Mouse (Mus musculus) bone marrow, adult 2 months (tissue): ENCODE data around the gene Zfp683.

Source experiments
- CTCF ChIP-seq: fragments of 200-500 bp; IDR thresholded peaks from 2 replicates; pipeline ENCODE4 v1.5.1; 2011; ENCODE audit warnings: low read length, control low read depth; ENCODE audit not compliant: control insufficient read depth, insufficient read depth
- POLR2A ChIP-seq: fragments of 200-500 bp; IDR thresholded peaks from 2 replicates; pipeline ENCODE4 v1.6.1; 2011; ENCODE audit warnings: low read depth, mild to moderate bottlenecking, control low read depth, low read length, borderline replicate concordance; ENCODE audit not compliant: control insufficient read depth

DNA sequence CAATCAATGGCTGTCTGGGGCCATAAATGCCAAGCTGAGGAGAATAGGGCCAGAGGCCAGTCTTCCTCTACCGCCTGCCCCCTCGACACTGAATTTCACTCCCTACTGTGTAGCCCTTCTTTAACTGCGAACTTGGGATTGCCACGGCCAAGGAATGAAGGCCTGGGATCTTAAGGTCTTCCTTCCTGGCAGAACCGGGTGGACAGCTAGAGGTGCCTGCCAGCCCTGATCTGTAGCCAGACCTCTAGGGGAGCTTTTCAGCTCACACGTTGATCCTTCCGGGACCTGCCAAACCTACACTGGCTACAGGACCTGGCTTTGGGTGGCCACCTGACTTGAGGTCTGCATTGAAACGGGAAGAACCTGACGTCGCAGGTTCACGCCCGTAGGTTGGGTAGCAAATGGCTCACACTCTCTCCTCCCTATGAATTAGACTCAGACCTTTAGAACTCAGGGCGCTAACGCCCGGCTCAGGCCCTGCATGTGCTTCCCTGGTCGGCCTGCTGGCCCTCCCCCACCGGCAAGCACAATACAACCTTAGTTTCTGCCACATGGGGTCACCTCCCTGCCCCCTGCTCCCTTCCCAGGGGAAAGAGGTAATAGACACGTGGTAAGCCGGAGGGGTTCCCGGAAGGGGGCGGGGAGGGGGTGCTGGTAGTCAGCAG lies 36.3 kb upstream of the Zfp683 start:
- TF ChIP-seq CTCF, result no peak
- TF ChIP-seq POLR2A, result no peak
